Mouse (Mus musculus) neural tube, embryonic 13.5 days (tissue): ENCODE data around the gene Npb. TPM values are rescaled to one million over a fixed set of nuclear protein-coding genes. Genes with fewer than 3 reads are reported as not detected.

Source experiments
- ATAC-seq: fragments of 200-750 bp; cut with Nextera tagmentation; 2 replicates; pipeline ENCODE4 v1.8.0; 2017; ENCODE audit warnings: low read depth, mild to moderate bottlenecking, moderate TSS enrichment, moderate library complexity
- H3K27ac ChIP-seq: fragments of 300-500 bp; sonication (generic); replicated peaks from 2 replicates; pipeline ENCODE4 v1.5.1; 2015; ENCODE audit warnings: moderate library complexity, mild to moderate bottlenecking, inconsistent platforms
- H3K27me3 ChIP-seq: fragments of 300-500 bp; sonication (generic); 2 replicates; pipeline ENCODE4 v1.6.1; 2015; ENCODE audit warnings: mild to moderate bottlenecking, inconsistent platforms
- H3K36me3 ChIP-seq: fragments of 300-500 bp; sonication (generic); 2 replicates; pipeline ENCODE4 v1.6.1; 2015; ENCODE audit warnings: mild to moderate bottlenecking, inconsistent platforms
- H3K4me1 ChIP-seq: fragments of 300-500 bp; sonication (generic); replicated peaks from 2 replicates; pipeline ENCODE4 v1.6.1; 2015; ENCODE audit warnings: inconsistent platforms
- H3K4me2 ChIP-seq: fragments of 300-500 bp; sonication (generic); 2 replicates; pipeline ENCODE4 v1.6.1; 2015; ENCODE audit warnings: inconsistent platforms, mild to moderate bottlenecking, moderate library complexity
- H3K4me3 ChIP-seq: fragments of 300-500 bp; sonication (generic); 2 replicates; pipeline ENCODE4 v1.5.1; 2015; ENCODE audit warnings: mild to moderate bottlenecking, inconsistent platforms
- H3K9ac ChIP-seq: fragments of 300-500 bp; sonication (generic); 2 replicates; pipeline ENCODE4 v1.6.1; 2015; ENCODE audit warnings: moderate library complexity, mild to moderate bottlenecking, inconsistent platforms
- H3K9me3 ChIP-seq: fragments of 300-500 bp; sonication (generic); 2 replicates; pipeline ENCODE4 v1.6.1; 2016; ENCODE audit warnings: inconsistent platforms
- WGBS: fragments of 180-500 bp; shearing (Covaris S2); methylation state at CpG from one replicate; pipeline ENCODE4 v1.1.7; 2015; 5-methylcytosine and 5-hydroxymethylcytosine counted together
- microRNA-seq: library from miRNA; unstranded; fragments of <30 nt; microRNA quantifications from one replicate; pipeline ENCODE4, GENCODE M21; 2016
- polyA plus RNA-seq: library from polyadenylated mRNA; unstranded; fragments of >200 nt; fragmentation: Nextera tagmentation; extraction: Ambion mirVana; gene quantifications from 2 replicates; pipeline ENCODE4 v1.2.1, GENCODE M21; 2015

Npb gene
- polyA plus RNA-seq, 1 experiment from 2014 or later, result 0.81 TPM

GRCm38 (mm10) chr11:120647047-120647830 is 39.0 kb downstream of the Npb start:
- no peaks in the 10 kb centered on the region for H3K9me3 ChIP-seq
- 85% methylated on average over 35 of the region's 35 CpGs for WGBS
- H3K4me2 ChIP-seq, result peak overlapping the region; percentile 53; the same call in 1 of the 2 replicates
- peaks cover 25% of the 10 kb centered on the region for H3K4me1 ChIP-seq
- ATAC-seq, result no peak
- no peak overlapping the region for H3K4me3 ChIP-seq
- no peaks in the 10 kb centered on the region for H3K36me3 ChIP-seq
- H3K9ac ChIP-seq, result peak overlapping the region; percentile 65; the same call in 1 of the 2 replicates
- no peak overlapping the region for H3K27ac ChIP-seq
- 0 out of 2 replicates have a peak, but pooled peaks cover 2% of the 10 kb centered on the region for H3K27me3 ChIP-seq

GRCm38 (mm10) chr11:120648001-120648476 is 39.8 kb downstream of the Npb start, which contains the start of gene Myadml2:
Myadml2 (minus strand) TSS chr11:120648158.
- H3K27me3 ChIP-seq, result no peaks in the 10 kb centered on the region
- no peak within 1 kb of the TSS for H3K27ac ChIP-seq
- peak within 1 kb of the TSS; percentile 65 for H3K9ac ChIP-seq
- H3K9me3 ChIP-seq, result no peaks in the 10 kb centered on the region
- H3K4me2 ChIP-seq, result peak within 1 kb of the TSS; percentile 53
- ATAC-seq, result no peak
- WGBS, result 5% methylated on average over 13 of the region's 13 CpGs
- H3K36me3 ChIP-seq, result no peaks in the 10 kb centered on the region
- peaks cover 17% of the 10 kb centered on the region for H3K4me1 ChIP-seq
- H3K4me3 ChIP-seq, result peak within 1 kb of the TSS; percentile 22

GRCm38 (mm10) chr11:120651872-120652271 is 43.6 kb downstream of the Npb start:
- H3K27me3 ChIP-seq, result peaks cover 12% of the 10 kb centered on the region; the same call in 1 of the 2 replicates
- H3K9me3 ChIP-seq, result no peaks in the 10 kb centered on the region
- WGBS, result 76% methylated on average over 3 of the region's 3 CpGs
- H3K9ac ChIP-seq, result no peak overlapping the region
- H3K4me1 ChIP-seq, result peaks cover 10% of the 10 kb centered on the region
- no peak overlapping the region for H3K4me2 ChIP-seq
- no peak overlapping the region for H3K27ac ChIP-seq
- no peak for ATAC-seq
- H3K36me3 ChIP-seq, result no peaks in the 10 kb centered on the region
- H3K4me3 ChIP-seq, result no peak overlapping the region

DNA sequence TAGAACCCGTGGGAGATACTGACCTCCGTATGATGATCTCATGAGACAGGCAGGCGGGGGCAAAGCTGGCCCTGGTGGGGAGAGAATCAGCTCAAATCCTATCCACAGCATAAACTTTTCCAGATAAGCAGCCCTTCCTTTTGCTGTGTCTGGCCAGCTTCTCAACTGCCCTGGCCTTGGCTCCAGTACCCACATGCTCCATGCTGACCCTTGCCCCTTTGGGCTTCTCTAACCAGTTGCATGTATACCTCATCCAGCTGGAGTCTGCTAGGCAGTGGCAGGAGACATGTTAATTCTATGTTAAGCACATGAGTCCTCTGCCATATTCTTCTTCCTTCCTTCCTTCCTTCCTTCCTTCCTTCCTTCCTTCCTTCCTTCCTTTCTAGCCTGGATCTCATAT is 46.5 kb downstream of the Npb start:
- Histone ChIP-seq H3K4me1 (peaks cover 9% of the 10 kb centered on the region), H3K27ac (no peak overlapping the region), H3K27me3 (peaks cover 41% of the 10 kb centered on the region), H3K4me3 (no peak overlapping the region), H3K4me2 (no peak overlapping the region), H3K9me3 (no peaks in the 10 kb centered on the region), H3K36me3 (no peaks in the 10 kb centered on the region), H3K9ac (no peak overlapping the region)
- no peak for ATAC-seq
- WGBS, result 81% methylated on average over 3 of the region's 3 CpGs

DNA sequence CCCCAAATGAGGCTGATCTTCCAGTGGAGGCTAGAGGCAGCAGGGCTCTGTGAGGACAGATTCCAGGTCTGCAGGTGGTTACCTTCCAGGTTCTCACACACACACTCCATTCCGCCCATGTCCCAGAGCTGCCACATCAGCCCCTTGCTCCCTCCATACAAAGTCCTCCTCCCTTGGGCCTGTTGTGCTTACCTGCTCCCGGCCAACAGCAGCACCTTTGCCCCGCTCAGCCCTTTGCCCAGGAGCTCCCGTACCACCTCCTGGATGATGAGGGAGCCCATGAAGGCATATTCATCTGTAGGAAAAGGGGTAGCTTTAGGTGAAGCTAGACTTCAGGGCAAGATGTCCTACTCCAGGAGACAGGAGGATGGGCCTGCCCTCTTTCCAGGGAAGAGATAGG is 49.0 kb downstream of the Npb start:
- 92% methylated on average over 4 of the region's 4 CpGs for WGBS
- ATAC-seq, result no peak
- no peak overlapping the region for H3K9ac ChIP-seq
- peaks cover 26% of the 10 kb centered on the region for H3K4me1 ChIP-seq
- no peaks in the 10 kb centered on the region for H3K9me3 ChIP-seq
- no peak overlapping the region for H3K27ac ChIP-seq
- H3K36me3 ChIP-seq, result no peaks in the 10 kb centered on the region
- H3K27me3 ChIP-seq, result peaks cover 66% of the 10 kb centered on the region
- H3K4me2 ChIP-seq, result no peak overlapping the region
- no peak overlapping the region for H3K4me3 ChIP-seq

Small RNAs within 50 kb of the gene (microRNA-seq; reads per million reads assigned to microRNA genes)
- gene Mir6936, result 0.89 reads per million

Other genes starting within 250 kb of the Npb start
- gene Fscn2, start 246.9 kb upstream of the Npb start, polyA plus RNA-seq, result 1.3 and 1.5 TPM in 2 replicates
- gene Faap100, start 229.7 kb upstream of the Npb start, polyA plus RNA-seq, result 53.9 and 59.7 TPM in 2 replicates
- 33.5 and 33.8 TPM in 2 replicates for gene Nploc4, start 170.8 kb upstream of the Npb start, polyA plus RNA-seq
- gene Tspan10, start 165.8 kb upstream of the Npb start, polyA plus RNA-seq, result not detected in 2 replicates
- 0.29 and 0.34 TPM in 2 replicates for gene Pde6g, start 155.0 kb upstream of the Npb start, polyA plus RNA-seq
- 8.5 and 10.4 TPM in 2 replicates for gene Oxld1, start 150.4 kb upstream of the Npb start, polyA plus RNA-seq
- gene Ccdc137, start 150.4 kb upstream of the Npb start, polyA plus RNA-seq, result 26.3 and 26.9 TPM in 2 replicates
- gene Arl16, start 140.9 kb upstream of the Npb start, polyA plus RNA-seq, result 64.8 and 70.8 TPM in 2 replicates
- gene Mrpl12, start 123.9 kb upstream of the Npb start, polyA plus RNA-seq, result 123 and 124 TPM in 2 replicates
- gene Slc25a10, start 116.6 kb upstream of the Npb start, polyA plus RNA-seq, result 29.3 and 31.1 TPM in 2 replicates
- 0.20 and 0.28 TPM in 2 replicates for gene Gcgr, start 77.8 kb upstream of the Npb start, polyA plus RNA-seq
- gene Mcrip1, start 58.8 kb upstream of the Npb start, polyA plus RNA-seq, result 201 and 236 TPM in 2 replicates
- gene Ppp1r27, start 57.3 kb upstream of the Npb start, polyA plus RNA-seq, result not detected in 2 replicates
- 329 and 382 TPM in 2 replicates for gene P4hb, start 35.2 kb upstream of the Npb start, polyA plus RNA-seq
- gene Arhgdia, start 26.9 kb upstream of the Npb start, polyA plus RNA-seq, result 529 and 543 TPM in 2 replicates
- gene Alyref, start 10.1 kb upstream of the Npb start, polyA plus RNA-seq, result 292 and 326 TPM in 2 replicates
- 175 and 192 TPM in 2 replicates for gene Anapc11, start 10.1 kb upstream of the Npb start, polyA plus RNA-seq
- 167 and 175 TPM in 2 replicates for gene Pcyt2, start 9.5 kb downstream of the Npb start, polyA plus RNA-seq
- gene Sirt7, start 16.8 kb downstream of the Npb start, polyA plus RNA-seq, result 52.0 and 55.2 TPM in 2 replicates
- gene Mafg, start 25.1 kb downstream of the Npb start, polyA plus RNA-seq, result 35.5 and 36.0 TPM in 2 replicates
- gene Pycr1, start 35.3 kb downstream of the Npb start, polyA plus RNA-seq, result 24.7 and 24.8 TPM in 2 replicates
- 0.66 and 1.7 TPM in 2 replicates for gene Myadml2, start 39.7 kb downstream of the Npb start, polyA plus RNA-seq
- gene Notum, start 52.7 kb downstream of the Npb start, polyA plus RNA-seq, result 2.5 and 2.7 TPM in 2 replicates
- gene Aspscr1, start 64.5 kb downstream of the Npb start, polyA plus RNA-seq, result 131 and 141 TPM in 2 replicates
- 91.2 and 101 TPM in 2 replicates for gene Cenpx, start 105.3 kb downstream of the Npb start, polyA plus RNA-seq
- 64.4 and 66.0 TPM in 2 replicates for gene Lrrc45, start 105.4 kb downstream of the Npb start, polyA plus RNA-seq
- gene Rac3, start 113.0 kb downstream of the Npb start, polyA plus RNA-seq, result 235 and 267 TPM in 2 replicates
- gene Dcxr, start 118.8 kb downstream of the Npb start, polyA plus RNA-seq, result 10.6 and 13.0 TPM in 2 replicates
- gene Cbr2, start 123.6 kb downstream of the Npb start, polyA plus RNA-seq, result 0.99 and 1.2 TPM in 2 replicates
- gene Hmga1b, start 154.3 kb downstream of the Npb start, polyA plus RNA-seq, result 2.4 and 2.5 TPM in 2 replicates
- gene Rfng, start 175.7 kb downstream of the Npb start, polyA plus RNA-seq, result 89.7 and 105 TPM in 2 replicates
- gene Gps1, start 175.8 kb downstream of the Npb start, polyA plus RNA-seq, result 243 and 255 TPM in 2 replicates
- 39.8 and 49.0 TPM in 2 replicates for gene Dus1l, start 187.9 kb downstream of the Npb start, polyA plus RNA-seq
- 63.8 and 67.4 TPM in 2 replicates for gene Fasn, start 216.1 kb downstream of the Npb start, polyA plus RNA-seq